Mouse (Mus musculus): ENCODE measurements at regions not wholly inside any gene's neighbourhood (a gene's known extent, or its start where the extent isn't known, plus 50 kb on each side); places are given as distances from the start of the nearest gene placed in this dataset.

DNA sequence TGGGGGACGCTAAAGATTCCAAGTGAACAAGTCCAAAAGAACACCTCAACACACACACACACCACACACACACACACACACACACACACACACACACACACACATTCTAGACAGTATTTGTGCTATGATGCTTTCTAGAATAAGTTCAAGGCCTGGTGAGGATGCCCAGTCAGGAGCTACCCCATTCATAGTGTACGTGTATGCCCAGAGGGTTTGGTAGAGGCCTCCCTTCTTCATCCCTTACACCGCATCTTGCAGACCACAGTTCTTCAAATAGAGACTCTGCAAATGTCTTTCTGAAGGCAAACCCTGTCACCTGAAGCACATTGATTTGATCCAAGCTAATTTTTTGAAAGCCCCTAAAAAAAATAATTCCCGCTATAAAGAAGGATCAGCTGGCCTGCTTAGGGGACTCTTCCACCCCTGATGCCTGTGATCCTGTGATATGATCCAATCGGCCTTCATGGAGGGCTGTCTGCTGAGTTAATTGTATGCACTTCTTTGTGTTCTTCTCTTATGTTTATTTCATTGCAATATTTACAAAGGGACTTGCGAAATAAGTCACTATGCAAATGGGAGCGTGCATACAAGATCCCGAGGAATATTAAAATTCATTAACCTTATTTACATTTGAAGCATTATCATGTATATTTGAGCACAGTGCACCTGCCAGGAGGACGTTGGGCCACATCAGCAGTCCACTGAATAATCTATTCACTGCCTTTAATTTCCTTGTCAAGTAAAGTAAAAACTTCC is 103.8 kb downstream of the Rbm43 start:
- H3K4me2 ChIP-seq (ENCODE audit: low read depth, low read length, severe bottlenecking): no peak overlapping the region
- no peak for DNase-seq (ENCODE audit: low spot score)
- no peak overlapping the region for H3K4me3 ChIP-seq (ENCODE audit: low read depth, low read length)
- H3K9me3 ChIP-seq (ENCODE audit: control insufficient read depth, low read length): no peaks in the 10 kb centered on the region
- H3K9ac ChIP-seq (ENCODE audit: low read length): no peak overlapping the region
- no peaks in the 10 kb centered on the region for H3K4me1 ChIP-seq (replicated peaks; ENCODE audit: control insufficient read depth, insufficient read depth, low read length)
- peak; percentile 36; the same call in 1 of the 2 replicates for ATAC-seq (replicated peaks; ENCODE audit: low FRiP score)
- 71% methylated on average over 9 of the region's 9 CpGs for WGBS
- H3K27ac ChIP-seq (ENCODE audit: low read depth, low read length): no peak overlapping the region
- no peaks in the 10 kb centered on the region for H3K36me3 ChIP-seq (ENCODE audit: control insufficient read depth, insufficient read depth, low read length)
- no peaks in the 10 kb centered on the region for H3K27me3 ChIP-seq (ENCODE audit: control insufficient read depth, insufficient read depth, low read length)

DNA sequence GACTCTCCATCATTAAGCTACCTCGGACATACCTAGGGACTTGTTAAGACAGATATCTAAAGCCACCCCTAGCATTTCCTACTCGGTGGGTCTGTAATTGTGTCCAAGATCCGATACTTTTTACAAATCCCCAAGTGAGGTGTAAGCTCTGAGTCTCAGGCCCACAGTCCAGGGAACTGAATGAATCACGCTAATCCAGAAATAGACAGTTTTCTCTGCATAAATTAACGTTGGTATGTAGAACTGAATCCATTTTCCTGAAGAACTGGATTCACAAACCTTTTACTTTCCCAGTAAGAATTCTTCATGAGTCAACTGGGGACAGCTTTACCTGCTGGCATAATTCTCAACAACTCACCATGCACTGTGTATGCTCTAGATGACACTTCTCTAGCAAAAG is 97.1 kb downstream of the Rbm43 start:
- no peak overlapping the region for H3K27ac ChIP-seq (ENCODE audit: low read depth, low read length)
- no peak overlapping the region for H3K9ac ChIP-seq (ENCODE audit: low read length)
- DNase-seq (ENCODE audit: low spot score) (no peak), ATAC-seq (replicated peaks; ENCODE audit: low FRiP score) (no peak)
- H3K27me3 ChIP-seq (ENCODE audit: control insufficient read depth, insufficient read depth, low read length): no peaks in the 10 kb centered on the region
- no peak overlapping the region for H3K4me3 ChIP-seq (ENCODE audit: low read depth, low read length)
- no peaks in the 10 kb centered on the region for H3K4me1 ChIP-seq (replicated peaks; ENCODE audit: control insufficient read depth, insufficient read depth, low read length)
- H3K36me3 ChIP-seq (ENCODE audit: control insufficient read depth, insufficient read depth, low read length): no peaks in the 10 kb centered on the region
- 89% methylated on average over 5 of the region's 5 CpGs for WGBS
- H3K9me3 ChIP-seq (ENCODE audit: control insufficient read depth, low read length): no peaks in the 10 kb centered on the region
- H3K4me2 ChIP-seq (ENCODE audit: low read depth, low read length, severe bottlenecking): no peak overlapping the region

DNA sequence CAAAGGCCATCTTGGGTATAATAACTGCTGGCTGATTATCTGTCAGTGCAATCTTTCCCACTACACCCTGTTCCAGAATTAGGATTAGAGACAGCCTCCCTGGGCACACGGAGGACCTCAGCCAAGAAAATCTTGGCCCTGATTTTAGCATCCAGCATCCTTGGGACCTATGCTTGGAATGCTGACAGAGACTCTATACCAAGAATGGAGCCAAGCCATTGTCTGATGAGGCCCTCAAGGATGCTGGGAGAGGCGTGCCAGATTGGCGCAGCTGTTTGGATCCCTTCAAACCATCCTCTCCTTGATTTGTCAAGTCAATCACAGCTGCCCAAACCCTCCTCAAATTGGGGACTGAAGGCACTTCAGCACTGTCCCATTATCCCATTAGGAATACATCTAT is 94.2 kb downstream of the Rbm43 start:
- ATAC-seq (replicated peaks; ENCODE audit: low FRiP score) (no peak), DNase-seq (ENCODE audit: low spot score) (no peak)
- H3K4me2 ChIP-seq (ENCODE audit: low read depth, low read length, severe bottlenecking): no peak overlapping the region
- H3K27me3 ChIP-seq (ENCODE audit: control insufficient read depth, insufficient read depth, low read length): no peaks in the 10 kb centered on the region
- H3K36me3 ChIP-seq (ENCODE audit: control insufficient read depth, insufficient read depth, low read length): no peaks in the 10 kb centered on the region
- no peaks in the 10 kb centered on the region for H3K9me3 ChIP-seq (ENCODE audit: control insufficient read depth, low read length)
- 95% methylated on average over 3 of the region's 3 CpGs for WGBS
- no peak overlapping the region for H3K9ac ChIP-seq (ENCODE audit: low read length)
- H3K4me3 ChIP-seq (ENCODE audit: low read depth, low read length): no peak overlapping the region
- H3K27ac ChIP-seq (ENCODE audit: low read depth, low read length): no peak overlapping the region
- no peaks in the 10 kb centered on the region for H3K4me1 ChIP-seq (replicated peaks; ENCODE audit: control insufficient read depth, insufficient read depth, low read length)

DNA sequence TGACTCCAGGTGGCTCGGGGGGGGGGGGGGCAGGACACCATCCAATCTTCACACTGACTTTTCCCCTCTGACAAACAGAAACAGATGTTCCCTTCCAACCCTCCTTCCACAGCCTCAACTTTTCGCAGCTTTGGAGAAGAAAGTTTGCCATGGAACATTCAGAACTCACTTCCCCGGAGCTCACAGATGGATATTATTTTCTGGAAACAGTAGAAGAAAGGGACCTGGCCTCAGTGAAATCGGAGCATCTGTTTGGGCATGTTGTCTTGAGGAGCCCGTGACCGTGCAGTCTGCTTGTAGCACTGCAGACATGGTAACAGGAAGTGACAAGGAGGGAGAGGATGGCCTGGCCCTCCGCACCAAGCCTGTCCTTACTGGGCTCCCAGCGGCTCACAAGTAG is 90.1 kb downstream of the Rbm43 start:
- Histone ChIP-seq H3K4me2 (ENCODE audit: low read depth, low read length, severe bottlenecking) (no peak overlapping the region), H3K4me3 (ENCODE audit: low read depth, low read length) (no peak overlapping the region), H3K4me1 (replicated peaks; ENCODE audit: control insufficient read depth, insufficient read depth, low read length) (no peaks in the 10 kb centered on the region), H3K9ac (ENCODE audit: low read length) (no peak overlapping the region), H3K27me3 (ENCODE audit: control insufficient read depth, insufficient read depth, low read length) (no peaks in the 10 kb centered on the region), H3K9me3 (ENCODE audit: control insufficient read depth, low read length) (no peaks in the 10 kb centered on the region), H3K27ac (ENCODE audit: low read depth, low read length) (no peak overlapping the region), H3K36me3 (ENCODE audit: control insufficient read depth, insufficient read depth, low read length) (no peaks in the 10 kb centered on the region)
- ATAC-seq (replicated peaks; ENCODE audit: low FRiP score) (no peak), DNase-seq (ENCODE audit: low spot score) (no peak)
- WGBS: 78% methylated on average over 8 of the region's 8 CpGs

DNA sequence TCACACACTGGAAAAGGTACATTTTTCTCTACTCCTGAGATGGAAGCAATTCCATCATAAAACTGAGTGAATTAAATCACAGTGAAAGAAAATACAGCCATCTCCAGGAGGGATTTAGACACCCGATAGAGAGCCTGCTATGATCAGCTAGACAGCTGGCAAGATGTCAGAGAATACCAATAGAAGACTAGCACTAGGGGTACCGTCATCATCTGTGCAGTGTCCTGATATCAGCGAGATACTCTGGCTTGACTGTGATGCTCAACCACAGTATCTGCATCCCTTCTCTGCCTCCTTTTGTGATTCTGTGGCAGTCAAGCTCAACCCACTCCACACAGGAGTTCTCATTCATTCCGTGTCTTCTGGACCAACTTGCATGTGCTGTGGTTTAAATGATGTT is 87.4 kb downstream of the Rbm43 start:
- no peak overlapping the region for H3K9ac ChIP-seq (ENCODE audit: low read length)
- no peak overlapping the region for H3K4me3 ChIP-seq (ENCODE audit: low read depth, low read length)
- no peaks in the 10 kb centered on the region for H3K4me1 ChIP-seq (replicated peaks; ENCODE audit: control insufficient read depth, insufficient read depth, low read length)
- 76% methylated on average over 4 of the region's 4 CpGs for WGBS
- H3K27me3 ChIP-seq (ENCODE audit: control insufficient read depth, insufficient read depth, low read length): no peaks in the 10 kb centered on the region
- no peak overlapping the region for H3K4me2 ChIP-seq (ENCODE audit: low read depth, low read length, severe bottlenecking)
- H3K9me3 ChIP-seq (ENCODE audit: control insufficient read depth, low read length): no peaks in the 10 kb centered on the region
- H3K27ac ChIP-seq (ENCODE audit: low read depth, low read length): no peak overlapping the region
- ATAC-seq (replicated peaks; ENCODE audit: low FRiP score) (no peak), DNase-seq (ENCODE audit: low spot score) (no peak)
- H3K36me3 ChIP-seq (ENCODE audit: control insufficient read depth, insufficient read depth, low read length): no peaks in the 10 kb centered on the region

DNA sequence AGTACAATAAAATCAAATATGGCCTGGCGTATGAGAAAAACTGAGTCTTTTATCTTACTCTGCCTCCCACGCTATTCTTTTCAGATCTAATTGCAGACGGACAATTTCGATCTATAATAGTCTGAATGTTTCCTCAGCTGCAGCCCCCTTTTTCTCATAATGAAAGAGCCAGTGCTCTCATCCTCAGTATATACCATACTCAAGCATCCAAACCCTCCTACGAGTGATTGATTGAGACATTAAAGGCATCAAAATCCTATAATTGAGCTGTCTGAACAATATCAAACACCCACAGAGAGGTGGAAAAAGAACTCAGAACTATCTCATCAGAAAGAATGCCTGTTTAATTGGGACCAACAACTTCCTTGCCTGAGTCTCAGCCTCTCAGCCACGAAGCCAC is 87.0 kb downstream of the Rbm43 start:
- no peak for DNase-seq (ENCODE audit: low spot score)
- Histone ChIP-seq H3K27ac (ENCODE audit: low read depth, low read length) (no peak overlapping the region), H3K36me3 (ENCODE audit: control insufficient read depth, insufficient read depth, low read length) (no peaks in the 10 kb centered on the region), H3K9ac (ENCODE audit: low read length) (no peak overlapping the region), H3K9me3 (ENCODE audit: control insufficient read depth, low read length) (no peaks in the 10 kb centered on the region), H3K4me2 (ENCODE audit: low read depth, low read length, severe bottlenecking) (no peak overlapping the region), H3K27me3 (ENCODE audit: control insufficient read depth, insufficient read depth, low read length) (no peaks in the 10 kb centered on the region), H3K4me1 (replicated peaks; ENCODE audit: control insufficient read depth, insufficient read depth, low read length) (no peaks in the 10 kb centered on the region), H3K4me3 (ENCODE audit: low read depth, low read length) (no peak overlapping the region)
- 69% methylated on average over 6 of the region's 6 CpGs for WGBS
- no peak for ATAC-seq (replicated peaks; ENCODE audit: low FRiP score)

DNA sequence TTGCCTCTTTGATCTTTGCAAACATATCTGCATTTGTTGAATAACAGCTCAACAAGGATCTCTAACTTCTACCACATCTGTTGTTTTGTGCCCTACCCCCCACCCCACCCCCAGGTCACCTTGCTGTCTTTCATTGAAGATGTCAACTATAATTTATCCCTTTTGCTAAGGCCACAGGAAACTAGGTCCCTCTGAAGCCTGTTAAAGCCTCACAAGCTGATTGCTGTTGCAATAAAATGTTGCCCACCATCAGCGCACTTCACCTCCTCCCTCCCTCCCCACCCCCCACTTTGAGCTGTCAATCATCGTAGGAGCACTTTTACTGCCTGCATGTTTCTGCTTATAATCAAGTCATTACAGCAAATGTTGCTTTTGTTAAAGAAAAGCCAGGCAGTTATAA is 86.5 kb downstream of the Rbm43 start:
- 69% methylated on average over 2 of the region's 2 CpGs for WGBS
- Histone ChIP-seq H3K9me3 (ENCODE audit: control insufficient read depth, low read length) (no peaks in the 10 kb centered on the region), H3K4me1 (replicated peaks; ENCODE audit: control insufficient read depth, insufficient read depth, low read length) (no peaks in the 10 kb centered on the region), H3K36me3 (ENCODE audit: control insufficient read depth, insufficient read depth, low read length) (no peaks in the 10 kb centered on the region), H3K4me3 (ENCODE audit: low read depth, low read length) (no peak overlapping the region), H3K27me3 (ENCODE audit: control insufficient read depth, insufficient read depth, low read length) (no peaks in the 10 kb centered on the region), H3K9ac (ENCODE audit: low read length) (no peak overlapping the region), H3K4me2 (ENCODE audit: low read depth, low read length, severe bottlenecking) (no peak overlapping the region), H3K27ac (ENCODE audit: low read depth, low read length) (no peak overlapping the region)
- DNase-seq (ENCODE audit: low spot score) (no peak), ATAC-seq (replicated peaks; ENCODE audit: low FRiP score) (no peak)

DNA sequence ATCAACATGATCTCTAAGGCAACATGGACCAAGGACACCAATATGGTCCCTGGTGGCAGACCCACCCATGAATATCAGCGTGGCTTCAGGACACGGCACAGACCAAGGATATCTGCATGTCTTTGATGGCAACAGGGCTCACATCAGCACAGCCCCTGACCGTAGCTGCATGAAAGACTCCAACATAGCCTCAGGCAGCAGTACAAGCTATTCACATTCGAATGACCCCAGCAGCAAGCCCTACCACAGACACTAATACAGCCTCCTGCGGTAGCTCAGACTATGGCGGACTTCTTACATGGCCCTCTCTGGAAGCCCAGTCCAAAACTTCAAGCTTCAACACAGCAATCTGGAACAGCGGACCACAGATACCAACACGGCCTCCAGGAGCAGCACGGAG is 84.4 kb downstream of the Rbm43 start:
- DNase-seq (ENCODE audit: low spot score): no peak
- H3K4me3 ChIP-seq (ENCODE audit: low read depth, low read length): no peak overlapping the region
- no peaks in the 10 kb centered on the region for H3K36me3 ChIP-seq (ENCODE audit: control insufficient read depth, insufficient read depth, low read length)
- no peak for ATAC-seq (replicated peaks; ENCODE audit: low FRiP score)
- H3K4me1 ChIP-seq (replicated peaks; ENCODE audit: control insufficient read depth, insufficient read depth, low read length): 0 out of 2 replicates have a peak, but pooled peaks cover 6% of the 10 kb centered on the region
- WGBS: 86% methylated on average over 9 of the region's 9 CpGs
- H3K9ac ChIP-seq (ENCODE audit: low read length): no peak overlapping the region
- H3K4me2 ChIP-seq (ENCODE audit: low read depth, low read length, severe bottlenecking): no peak overlapping the region
- H3K27me3 ChIP-seq (ENCODE audit: control insufficient read depth, insufficient read depth, low read length): no peaks in the 10 kb centered on the region
- no peak overlapping the region for H3K27ac ChIP-seq (ENCODE audit: low read depth, low read length)
- no peaks in the 10 kb centered on the region for H3K9me3 ChIP-seq (ENCODE audit: control insufficient read depth, low read length)

DNA sequence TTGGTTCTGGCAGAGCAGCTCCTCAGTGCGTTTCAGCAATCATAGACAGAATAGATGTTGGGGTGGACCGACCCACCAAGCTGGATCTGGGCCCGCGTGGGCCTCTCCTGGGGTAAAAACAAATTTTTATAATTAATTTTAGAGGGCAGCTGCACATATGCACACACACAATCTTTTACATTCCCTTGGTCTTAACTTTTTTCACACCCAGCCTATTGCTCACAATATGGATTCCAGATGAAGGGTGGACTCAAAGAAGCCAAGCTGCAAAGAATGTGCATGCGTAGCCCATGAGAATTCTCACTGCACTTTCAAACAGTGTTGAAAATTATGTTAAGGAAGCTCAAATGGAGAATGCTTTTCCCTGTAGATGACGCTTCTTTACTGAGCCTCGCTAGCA is 83.3 kb downstream of the Rbm43 start:
- no peak overlapping the region for H3K4me2 ChIP-seq (ENCODE audit: low read depth, low read length, severe bottlenecking)
- no peaks in the 10 kb centered on the region for H3K36me3 ChIP-seq (ENCODE audit: control insufficient read depth, insufficient read depth, low read length)
- DNase-seq (ENCODE audit: low spot score): no peak
- no peak overlapping the region for H3K4me3 ChIP-seq (ENCODE audit: low read depth, low read length)
- ATAC-seq (replicated peaks; ENCODE audit: low FRiP score): no peak
- no peak overlapping the region for H3K9ac ChIP-seq (ENCODE audit: low read length)
- no peaks in the 10 kb centered on the region for H3K9me3 ChIP-seq (ENCODE audit: control insufficient read depth, low read length)
- no peak overlapping the region for H3K27ac ChIP-seq (ENCODE audit: low read depth, low read length)
- no peaks in the 10 kb centered on the region for H3K27me3 ChIP-seq (ENCODE audit: control insufficient read depth, insufficient read depth, low read length)
- H3K4me1 ChIP-seq (replicated peaks; ENCODE audit: control insufficient read depth, insufficient read depth, low read length): 0 out of 2 replicates have a peak, but pooled peaks cover 6% of the 10 kb centered on the region
- WGBS: 93% methylated on average over 7 of the region's 7 CpGs

Data from forebrain, embryonic 11.5 days (tissue).